Mouse (Mus musculus) cerebellum, postnatal 25 days (tissue): ENCODE measurements around the gene Psmd7.
"Not testable (repeated sequence)": the region's sequence is repeated elsewhere in the genome, so short reads cannot be mapped to it uniquely, and the experiment has no call there.

Experiments
- DNase-seq, 2 experiments: peaks; one replicate each; pipeline ENCODE4 v3.0.0; 2021; ENCODE audit warnings: mixed read lengths in 2 of 2

Gene Psmd7

GRCm38 (mm10) chr8:107587995-107588780, at the start of gene Psmd7:
Gene Psmd7, minus strand, starts transcription at chr8:107588464.
- DNase-seq = peak; percentile 96

GRCm38 (mm10) chr8:107633734-107634133, 45.5 kb upstream of the Psmd7 start:
- DNase-seq = no peak

GRCm38 (mm10) chr8:107629701-107630100, 41.4 kb upstream of the Psmd7 start:
- DNase-seq = no peak

GRCm38 (mm10) chr8:107628501-107629149, 40.4 kb upstream of the Psmd7 start:
- no peak for DNase-seq

GRCm38 (mm10) chr8:107627881-107628280, 39.6 kb upstream of the Psmd7 start:
- DNase-seq = no peak

GRCm38 (mm10) chr8:107624301-107624700, 36.0 kb upstream of the Psmd7 start:
- not testable (repeated sequence) for DNase-seq

GRCm38 (mm10) chr8:107621930-107622623, 33.8 kb upstream of the Psmd7 start:
- no peak for DNase-seq

- no peak for DNase-seq
These were observed 32.9 kb upstream of the Psmd7 start for GRCm38 (mm10) chr8:107621136-107621535.

- no peak for DNase-seq
These were observed 30.2 kb upstream of the Psmd7 start for GRCm38 (mm10) chr8:107618499-107618898.

GRCm38 (mm10) chr8:107613411-107613810, 25.1 kb upstream of the Psmd7 start:
- no peak for DNase-seq

- no peak for DNase-seq
These were observed 22.6 kb upstream of the Psmd7 start for GRCm38 (mm10) chr8:107610845-107611244.

GRCm38 (mm10) chr8:107608751-107609150, 20.5 kb upstream of the Psmd7 start:
- DNase-seq = no peak

- DNase-seq = peak; percentile 48 to 81
These were observed 14.8 kb upstream of the Psmd7 start for GRCm38 (mm10) chr8:107603026-107603425.

GRCm38 (mm10) chr8:107599691-107600090, 11.4 kb upstream of the Psmd7 start:
- no peak for DNase-seq

- DNase-seq = no peak
These were observed 9.5 kb upstream of the Psmd7 start for GRCm38 (mm10) chr8:107597731-107598130.

GRCm38 (mm10) chr8:107594817-107595216, 6.6 kb upstream of the Psmd7 start:
- DNase-seq = no peak

GRCm38 (mm10) chr8:107593967-107594729, 5.9 kb upstream of the Psmd7 start:
- no peak for DNase-seq

- no peak for DNase-seq
These were observed 752 bp downstream of the Psmd7 start for GRCm38 (mm10) chr8:107587429-107587994.

GRCm38 (mm10) chr8:107582136-107582535, 6.1 kb downstream of the Psmd7 start:
- DNase-seq = no peak

GRCm38 (mm10) chr8:107581536-107581935, 6.7 kb downstream of the Psmd7 start:
- no peak for DNase-seq

GRCm38 (mm10) chr8:107580879-107581278, 7.4 kb downstream of the Psmd7 start:
- no peak for DNase-seq

- no peak for DNase-seq
These were observed 9.7 kb downstream of the Psmd7 start for GRCm38 (mm10) chr8:107578541-107578940.

GRCm38 (mm10) chr8:107578132-107578531, 10.1 kb downstream of the Psmd7 start:
- DNase-seq = no peak
